Mouse (Mus musculus) myocyte (in vitro differentiated cells): ENCODE data around the gene Phyh.

ENCODE experiments used
- CEBPB ChIP-seq: IDR thresholded peaks from 2 replicates; pipeline ENCODE4 v1.6.1; 2011; ENCODE audit warnings: mild to moderate bottlenecking, moderate library complexity; ENCODE audit not compliant: poor library complexity, insufficient read depth, severe bottlenecking
- MAX ChIP-seq: IDR thresholded peaks from one replicate; pipeline ENCODE4 v1.6.1; 2011; ENCODE audit warnings: low read depth, mild to moderate bottlenecking, control low read depth
- MYOD1 ChIP-seq, 3 experiments: IDR thresholded peaks; one replicate each; pipeline ENCODE4 v1.6.1; 2011; ENCODE audit warnings: control low read depth in 2 of 3, low read depth in 2 of 3, mild to moderate bottlenecking in 2 of 3, moderate library complexity in 1 of 3; ENCODE audit not compliant: insufficient read length in 2 of 3, control insufficient read depth in 1 of 3
- POLR2A ChIP-seq: IDR thresholded peaks from one replicate; pipeline ENCODE4 v1.6.1; 2011; ENCODE audit warnings: low read depth, mild to moderate bottlenecking, control low read depth, moderate library complexity; ENCODE audit not compliant: insufficient read length
- REST ChIP-seq: IDR thresholded peaks from one replicate; pipeline ENCODE4 v1.6.1; 2011; ENCODE audit warnings: mild to moderate bottlenecking, control low read depth, moderate library complexity; ENCODE audit not compliant: insufficient read depth, insufficient read length
- TCF12 ChIP-seq: IDR thresholded peaks from one replicate; pipeline ENCODE4 v1.6.1; 2011; ENCODE audit warnings: mild to moderate bottlenecking, control low read depth; ENCODE audit not compliant: poor library complexity, insufficient read depth, severe bottlenecking
- USF1 ChIP-seq: IDR thresholded peaks from one replicate; pipeline ENCODE4 v1.6.1; 2011; ENCODE audit warnings: low read depth, mild to moderate bottlenecking, control low read depth, moderate library complexity

- TF ChIP-seq POLR2A (no peak), REST (no peak), CEBPB (no peak), USF1 (no peak), TCF12 (no peak), MAX (no peak), MYOD1 (IDR thresholded peaks at IDR 0.05; ENCODE audit: control insufficient read depth in 1 of 3, insufficient read length in 2 of 3, low read depth in 2 of 3) (no peak)
These were observed 59.3 kb downstream of the Phyh start for GRCm38 (mm10) chr2:4978091-4978490.
